Mouse (Mus musculus) kidney, adult 2 months (tissue): ENCODE results near the gene Rreb1. TPM values are rescaled to one million over a fixed set of nuclear protein-coding genes. Genes with fewer than 3 reads are reported as not detected.

ENCODE experiments used
- DNase-seq: peaks from one replicate; pipeline ENCODE4 v3.0.0; 2021
- H3K27ac ChIP-seq: fragments of 200-500 bp; 2 replicates; pipeline ENCODE4 v1.5.1; 2012; ENCODE audit warnings: low read depth, low read length, control low read depth, inconsistent platforms; ENCODE audit not compliant: insufficient read depth
- H3K27me3 ChIP-seq: fragments of 200-500 bp; replicated peaks from 2 replicates; pipeline ENCODE4 v1.6.1; 2012; ENCODE audit warnings: mild to moderate bottlenecking, moderate library complexity, low read length, inconsistent platforms; ENCODE audit not compliant: control insufficient read depth, insufficient read depth
- H3K36me3 ChIP-seq: fragments of 200-500 bp; 2 replicates; pipeline ENCODE4 v1.6.1; 2012; ENCODE audit warnings: mild to moderate bottlenecking, moderate library complexity, low read length, inconsistent platforms; ENCODE audit not compliant: control insufficient read depth, insufficient read depth
- H3K4me1 ChIP-seq: fragments of 200-500 bp; 2 replicates; pipeline ENCODE4 v1.6.1; 2011; ENCODE audit warnings: low read length; ENCODE audit not compliant: control insufficient read depth, insufficient read depth
- H3K4me3 ChIP-seq: fragments of 200-500 bp; 2 replicates; pipeline ENCODE4 v1.5.1; 2011; ENCODE audit warnings: mild to moderate bottlenecking, low read depth, low read length, control low read depth; ENCODE audit not compliant: insufficient read depth
- CTCF ChIP-seq: fragments of 200-500 bp; conservative IDR thresholded peaks from 2 replicates; pipeline ENCODE4 v1.5.1; 2011; ENCODE audit warnings: low read depth, mild to moderate bottlenecking, control low read depth, low read length, moderate library complexity, mixed read lengths; ENCODE audit not compliant: insufficient read depth, insufficient read length
- POLR2A ChIP-seq: fragments of 200-500 bp; IDR thresholded peaks from one replicate; pipeline ENCODE4 v1.6.1; 2011; ENCODE audit warnings: low read depth, low read length, control low read depth
- WGBS: fragments of 180-500 bp; shearing (Covaris S2); methylation state at CpG from one replicate; pipeline ENCODE4 v1.1.7; 2018; 5-methylcytosine and 5-hydroxymethylcytosine counted together
- polyA plus RNA-seq: library from polyadenylated mRNA; depleted of rRNA; stranded (reverse); fragments of >200 nt; gene quantifications from 2 replicates; pipeline ENCODE4 v1.2.3, GENCODE M21; 2012

Gene Rreb1
- polyA plus RNA-seq, 1 experiment, result 16.7 TPM

- Histone ChIP-seq H3K36me3 (peaks cover 7% of the 10 kb centered on the region), H3K27ac (no peak overlapping the region), H3K4me1 (peaks cover 25% of the 10 kb centered on the region), H3K27me3 (no peaks in the 10 kb centered on the region), H3K4me3 (no peak overlapping the region)
- TF ChIP-seq CTCF, result no peak
- TF ChIP-seq POLR2A, result no peak
- DNase-seq, result peak; percentile 28
- 69% methylated on average over 8 of the region's 8 CpGs for WGBS
Observed at GRCm38 (mm10) chr13:37945392-37945791, 167.2 kb downstream of the Rreb1 start.

GRCm38 (mm10) chr13:37946734-37947133, 168.5 kb downstream of the Rreb1 start:
- H3K4me1 ChIP-seq, result peaks cover 16% of the 10 kb centered on the region
- peak; percentile 89 for DNase-seq
- H3K27ac ChIP-seq, result no peak overlapping the region
- peak; percentile 82 for TF ChIP-seq CTCF
- TF ChIP-seq POLR2A, result no peak
- H3K4me3 ChIP-seq, result no peak overlapping the region
- WGBS, result 14% methylated on average over 6 of the region's 6 CpGs
- H3K36me3 ChIP-seq, result peaks cover 7% of the 10 kb centered on the region
- H3K27me3 ChIP-seq, result no peaks in the 10 kb centered on the region

GRCm38 (mm10) chr13:37952981-37953380, 174.8 kb downstream of the Rreb1 start:
- Histone ChIP-seq H3K27me3 (no peaks in the 10 kb centered on the region), H3K27ac (no peak overlapping the region), H3K4me1 (no peaks in the 10 kb centered on the region), H3K4me3 (no peak overlapping the region), H3K36me3 (peaks cover 5% of the 10 kb centered on the region)
- WGBS, result 74% methylated on average over 6 of the region's 6 CpGs
- DNase-seq, result no peak
- TF ChIP-seq CTCF (no peak), POLR2A (no peak)

GRCm38 (mm10) chr13:37954318-37954717, 176.1 kb downstream of the Rreb1 start:
- WGBS, result 76% methylated on average over 1 of the region's 1 CpGs
- no peak overlapping the region for H3K4me3 ChIP-seq
- H3K4me1 ChIP-seq, result no peaks in the 10 kb centered on the region
- TF ChIP-seq POLR2A, result no peak
- TF ChIP-seq CTCF, result no peak
- no peaks in the 10 kb centered on the region; the same call in none of the 2 replicates for H3K36me3 ChIP-seq
- H3K27me3 ChIP-seq, result no peaks in the 10 kb centered on the region
- no peak overlapping the region for H3K27ac ChIP-seq
- no peak for DNase-seq

- no peaks in the 10 kb centered on the region for H3K4me1 ChIP-seq
- no peaks in the 10 kb centered on the region for H3K27me3 ChIP-seq
- TF ChIP-seq POLR2A (no peak), CTCF (no peak)
- H3K4me3 ChIP-seq, result no peak overlapping the region
- DNase-seq, result no peak
- no peaks in the 10 kb centered on the region for H3K36me3 ChIP-seq
- H3K27ac ChIP-seq, result no peak overlapping the region
- WGBS, result 87% methylated on average over 18 of the region's 18 CpGs
Observed at GRCm38 (mm10) chr13:37958498-37959238, 180.5 kb downstream of the Rreb1 start.

- no peaks in the 10 kb centered on the region for H3K4me1 ChIP-seq
- H3K36me3 ChIP-seq, result no peaks in the 10 kb centered on the region
- TF ChIP-seq POLR2A, result no peak
- TF ChIP-seq CTCF, result no peak
- 69% methylated on average over 15 of the region's 15 CpGs for WGBS
- no peaks in the 10 kb centered on the region for H3K27me3 ChIP-seq
- no peak overlapping the region for H3K4me3 ChIP-seq
- H3K27ac ChIP-seq, result no peak overlapping the region
- DNase-seq, result peak; percentile 52
Observed at GRCm38 (mm10) chr13:37959239-37959907, 181.2 kb downstream of the Rreb1 start.

- H3K27me3 ChIP-seq, result no peaks in the 10 kb centered on the region
- H3K4me3 ChIP-seq, result no peak overlapping the region
- no peak for DNase-seq
- TF ChIP-seq POLR2A (no peak), CTCF (no peak)
- 69% methylated on average over 7 of the region's 7 CpGs for WGBS
- no peaks in the 10 kb centered on the region for H3K36me3 ChIP-seq
- H3K4me1 ChIP-seq, result no peaks in the 10 kb centered on the region
- no peak overlapping the region for H3K27ac ChIP-seq
Observed at GRCm38 (mm10) chr13:37959936-37960335, 181.7 kb downstream of the Rreb1 start.

- 91% methylated on average over 9 of the region's 9 CpGs for WGBS
- Histone ChIP-seq H3K4me3 (no peak overlapping the region), H3K27me3 (no peaks in the 10 kb centered on the region), H3K36me3 (no peaks in the 10 kb centered on the region), H3K4me1 (no peaks in the 10 kb centered on the region), H3K27ac (no peak overlapping the region)
- TF ChIP-seq POLR2A (no peak), CTCF (no peak)
- DNase-seq, result no peak
Observed at GRCm38 (mm10) chr13:37962541-37962940, 184.3 kb downstream of the Rreb1 start.
